Mouse (Mus musculus): ENCODE results near the gene Dhx16. TPM values are rescaled to one million over a fixed set of nuclear protein-coding genes. Genes with fewer than 3 reads are reported as not detected.

Gene Dhx16
- polyA plus RNA-seq, 1 experiment from 2014 or later: 40.3 TPM

- ATAC-seq (ENCODE audit: low read depth) (peak; percentile 49), DNase-seq (no peak)
- peaks cover 38% of the 10 kb centered on the region for H3K4me1 ChIP-seq (replicated peaks)
- peak overlapping the region; percentile 80 for H3K4me2 ChIP-seq
- 5% methylated on average over 12 of the region's 12 CpGs for WGBS (ENCODE audit: insufficient replicate concordance)
- H3K9ac ChIP-seq: peak overlapping the region; percentile 81
- H3K36me3 ChIP-seq: peaks cover 30% of the 10 kb centered on the region
- H3K27ac ChIP-seq: no peak overlapping the region
- H3K9me3 ChIP-seq (replicated peaks): no peaks in the 10 kb centered on the region
- H3K4me3 ChIP-seq (replicated peaks): peak overlapping the region; percentile 77
- peaks cover 29% of the 10 kb centered on the region for H3K27me3 ChIP-seq
Measured at GRCm38 (mm10) chr17:35860831-35861197, 18.8 kb upstream of the Dhx16 start.

- Histone ChIP-seq H3K4me1 (replicated peaks) (peaks cover 43% of the 10 kb centered on the region), H3K9me3 (replicated peaks) (no peaks in the 10 kb centered on the region), H3K27me3 (peaks cover 34% of the 10 kb centered on the region), H3K36me3 (peaks cover 26% of the 10 kb centered on the region), H3K4me2 (peak within 1 kb of the TSS; percentile 80), H3K9ac (peak within 1 kb of the TSS; percentile 81), H3K4me3 (replicated peaks) (peak within 1 kb of the TSS; percentile 77), H3K27ac (peak within 1 kb of the TSS; percentile 84)
- peak; percentile 95 for ATAC-seq (ENCODE audit: low read depth)
- WGBS (ENCODE audit: insufficient replicate concordance): under 1% methylated on average over 47 of the region's 47 CpGs
- peak; percentile 86 for DNase-seq
Measured at GRCm38 (mm10) chr17:35861198-35861857, 18.3 kb upstream of the Dhx16 start, which contains the start of gene Nrm. TSS of gene Nrm (plus strand) at chr17:35861318.

- Histone ChIP-seq H3K27me3 (peaks cover 68% of the 10 kb centered on the region), H3K4me1 (replicated peaks) (peaks cover 75% of the 10 kb centered on the region), H3K9me3 (replicated peaks) (no peaks in the 10 kb centered on the region), H3K27ac (peak overlapping the region; percentile 87; the same call in 1 of the 2 replicates), H3K4me3 (replicated peaks) (peak overlapping the region; percentile 57), H3K9ac (peak overlapping the region; percentile 69), H3K36me3 (no peaks in the 10 kb centered on the region), H3K4me2 (peak overlapping the region; percentile 86)
- 36% methylated on average over 10 of the region's 10 CpGs for WGBS (ENCODE audit: insufficient replicate concordance)
- DNase-seq (no peak), ATAC-seq (ENCODE audit: low read depth) (no peak)
Measured at GRCm38 (mm10) chr17:35864832-35865353, 14.7 kb upstream of the Dhx16 start.

- peaks cover 76% of the 10 kb centered on the region for H3K27me3 ChIP-seq
- under 1% methylated on average over 43 of the region's 48 CpGs for WGBS (ENCODE audit: insufficient replicate concordance)
- H3K4me1 ChIP-seq (replicated peaks): peaks cover 75% of the 10 kb centered on the region
- H3K9ac ChIP-seq: peak within 1 kb of the TSS; percentile 69
- peak within 1 kb of the TSS; percentile 87 for H3K27ac ChIP-seq
- H3K4me3 ChIP-seq (replicated peaks): peak within 1 kb of the TSS; percentile 57
- no peaks in the 10 kb centered on the region for H3K9me3 ChIP-seq (replicated peaks)
- peak within 1 kb of the TSS; percentile 86 for H3K4me2 ChIP-seq
- DNase-seq: peak; percentile 32
- no peaks in the 10 kb centered on the region for H3K36me3 ChIP-seq
- no peak for ATAC-seq (ENCODE audit: low read depth)
Measured at GRCm38 (mm10) chr17:35865481-35866280, 13.9 kb upstream of the Dhx16 start, which contains the start of gene Ppp1r18. TSS of gene Ppp1r18 (plus strand) at chr17:35865593.

GRCm38 (mm10) chr17:35866281-35866831, 13.3 kb upstream of the Dhx16 start:
- H3K27me3 ChIP-seq: peaks cover 76% of the 10 kb centered on the region
- DNase-seq: no peak

GRCm38 (mm10) chr17:35866911-35867890, 12.4 kb upstream of the Dhx16 start:
- H3K27ac ChIP-seq: peak overlapping the region; percentile 87
- H3K9ac ChIP-seq: peak overlapping the region; percentile 69
- H3K4me3 ChIP-seq (replicated peaks): peak overlapping the region; percentile 57
- H3K4me1 ChIP-seq (replicated peaks): peaks cover 68% of the 10 kb centered on the region
- H3K9me3 ChIP-seq (replicated peaks): 0 out of 2 replicates have a peak, but pooled peaks cover 3% of the 10 kb centered on the region
- peaks cover 76% of the 10 kb centered on the region for H3K27me3 ChIP-seq
- H3K4me2 ChIP-seq: peak overlapping the region; percentile 86
- 6% methylated on average over 26 of the region's 26 CpGs for WGBS (ENCODE audit: insufficient replicate concordance)
- DNase-seq: no peak
- H3K36me3 ChIP-seq: 0 out of 2 replicates have a peak, but pooled peaks cover 3% of the 10 kb centered on the region
- ATAC-seq (ENCODE audit: low read depth): no peak

More at GRCm38 (mm10) chr17:35866281-35866831, 13.3 kb upstream of the Dhx16 start:
- Histone ChIP-seq H3K4me3 (replicated peaks) (peak overlapping the region; percentile 57), H3K4me2 (peak overlapping the region; percentile 86), H3K9ac (peak overlapping the region; percentile 69), H3K27ac (peak overlapping the region; percentile 87), H3K4me1 (replicated peaks) (peaks cover 74% of the 10 kb centered on the region), H3K36me3 (0 out of 2 replicates have a peak, but pooled peaks cover 1% of the 10 kb centered on the region), H3K9me3 (replicated peaks) (0 out of 2 replicates have a peak, but pooled peaks cover 2% of the 10 kb centered on the region)
- no peak for ATAC-seq (ENCODE audit: low read depth)
- 0% methylated on average over 24 of the region's 38 CpGs for WGBS (ENCODE audit: insufficient replicate concordance)

GRCm38 (mm10) chr17:35868165-35868820, 11.3 kb upstream of the Dhx16 start:
- Histone ChIP-seq H3K4me1 (replicated peaks) (peaks cover 76% of the 10 kb centered on the region), H3K27me3 (peaks cover 73% of the 10 kb centered on the region)

GRCm38 (mm10) chr17:35868961-35869345, 10.7 kb upstream of the Dhx16 start:
- H3K27ac ChIP-seq: peak overlapping the region; percentile 87
- H3K9me3 ChIP-seq (replicated peaks): 0 out of 2 replicates have a peak, but pooled peaks cover 3% of the 10 kb centered on the region
- H3K4me2 ChIP-seq: peak overlapping the region; percentile 86
- H3K4me1 ChIP-seq (replicated peaks): peaks cover 81% of the 10 kb centered on the region
- peak overlapping the region; percentile 57 for H3K4me3 ChIP-seq (replicated peaks)
- no peak for ATAC-seq (ENCODE audit: low read depth)
- DNase-seq: no peak
- H3K9ac ChIP-seq: peak overlapping the region; percentile 69
- 2% methylated on average over 7 of the region's 7 CpGs for WGBS (ENCODE audit: insufficient replicate concordance)
- peaks cover 66% of the 10 kb centered on the region for H3K27me3 ChIP-seq
- H3K36me3 ChIP-seq: 0 out of 2 replicates have a peak, but pooled peaks cover 3% of the 10 kb centered on the region

More at GRCm38 (mm10) chr17:35868165-35868820, 11.3 kb upstream of the Dhx16 start:
- H3K27ac ChIP-seq: peak overlapping the region; percentile 87
- peak overlapping the region; percentile 86 for H3K4me2 ChIP-seq
- 0 out of 2 replicates have a peak, but pooled peaks cover 3% of the 10 kb centered on the region for H3K9me3 ChIP-seq (replicated peaks)
- whole genome bisulfite sequencing (ENCODE audit: insufficient replicate concordance): 19% methylated on average over 17 of the region's 17 CpGs
- ATAC-seq (ENCODE audit: low read depth) (no peak), DNase-seq (no peak)
- H3K4me3 ChIP-seq (replicated peaks): peak overlapping the region; percentile 57
- H3K36me3 ChIP-seq: 0 out of 2 replicates have a peak, but pooled peaks cover 3% of the 10 kb centered on the region
- H3K9ac ChIP-seq: peak overlapping the region; percentile 69

- DNase-seq: no peak
- H3K4me2 ChIP-seq: peak overlapping the region; percentile 86
- peak overlapping the region; percentile 57 for H3K4me3 ChIP-seq (replicated peaks)
- H3K36me3 ChIP-seq: peaks cover 8% of the 10 kb centered on the region; the same call in 1 of the 2 replicates
- peaks cover 84% of the 10 kb centered on the region for H3K4me1 ChIP-seq (replicated peaks)
- peak overlapping the region; percentile 69 for H3K9ac ChIP-seq
- 0 out of 2 replicates have a peak, but pooled peaks cover 3% of the 10 kb centered on the region for H3K9me3 ChIP-seq (replicated peaks)
- peaks cover 61% of the 10 kb centered on the region for H3K27me3 ChIP-seq
- peak overlapping the region; percentile 87 for H3K27ac ChIP-seq
- peak; percentile 34 for ATAC-seq (ENCODE audit: low read depth)
- WGBS (ENCODE audit: insufficient replicate concordance): 5% methylated on average over 7 of the region's 7 CpGs
Measured at GRCm38 (mm10) chr17:35869346-35870067, 10.1 kb upstream of the Dhx16 start.

Data from liver, embryonic 13.5 days (tissue).